Mouse (Mus musculus): Measurements from ENCODE around the gene Gm44503.

GRCm38 (mm10) chr9:73059224-73059623, 100.6 kb downstream of the Gm44503 start:
- no peak for TF ChIP-seq POLR2A (IDR thresholded peaks at IDR 0.05; ENCODE audit: control insufficient read depth, extremely low read depth, insufficient read depth, low read length, poor library complexity)
- TF ChIP-seq CTCF (IDR thresholded peaks at IDR 0.05; ENCODE audit: borderline replicate concordance, control insufficient read depth, extremely low read depth, insufficient read depth, low read length, poor library complexity): no peak

All from thymus, adult 2 months (tissue).